Mouse (Mus musculus) CH12.LX (cell line): ENCODE data around the gene Ncf2. TPM values are rescaled to one million over a fixed set of nuclear protein-coding genes. Genes with fewer than 3 reads are reported as not detected.
"Not testable (repeated sequence)": the region's sequence is repeated elsewhere in the genome, so short reads cannot be mapped to it uniquely, and the experiment has no call there.

Source experiments
- DNase-seq: peaks from one replicate; pipeline ENCODE4 v3.0.0-alpha.2; 2013; ENCODE audit errors: extremely low read depth
- H3K27ac ChIP-seq: 2 replicates; pipeline ENCODE4 v1.5.1; 2012; ENCODE audit warnings: low read depth, mild to moderate bottlenecking, control low read depth, moderate library complexity; ENCODE audit not compliant: insufficient read depth
- H3K27me3 ChIP-seq: replicated peaks from 2 replicates; pipeline ENCODE3; 2012; ENCODE audit warnings: inconsistent platforms
- H3K36me3 ChIP-seq, 2 experiments: replicated peaks in 1 of 2; 2 replicates each; pipeline versions ENCODE3 to v1.6.1; 2012; ENCODE audit warnings: inconsistent platforms in 1 of 2, low read length in 1 of 2, mild to moderate bottlenecking in 1 of 2, mixed read lengths in 1 of 2, moderate library complexity in 1 of 2; ENCODE audit not compliant: control insufficient read depth in 1 of 2, insufficient read depth in 1 of 2
- H3K4me1 ChIP-seq, 2 experiments: 2 replicates each; pipeline ENCODE4 v1.6.1; 2012; ENCODE audit warnings: inconsistent platforms in 1 of 2, moderate library complexity in 1 of 2; ENCODE audit not compliant: insufficient read depth in 2 of 2, control insufficient read depth in 1 of 2
- H3K4me2 ChIP-seq: 2 replicates; pipeline ENCODE4 v1.6.1; 2012; ENCODE audit warnings: low read depth, mild to moderate bottlenecking, control low read depth; ENCODE audit not compliant: poor library complexity, insufficient read depth, severe bottlenecking
- H3K4me3 ChIP-seq, 3 experiments: fragments of 150-350 bp in 1 of 3; sonication (generic) in 1 of 3; replicated peaks in 1 of 3; 2 replicates each; pipeline versions ENCODE3 to v1.5.1; 2011 to 2012; ENCODE audit warnings: low read depth in 2 of 3, low read length in 2 of 3, mild to moderate bottlenecking in 2 of 3, moderate library complexity in 2 of 3, control low read depth in 1 of 3, improper control_type of control experiment in 1 of 3, inconsistent platforms in 1 of 3, mixed read lengths in 1 of 3; ENCODE audit not compliant: poor library complexity in 1 of 3
- H3K79me2 ChIP-seq: replicated peaks from 2 replicates; pipeline ENCODE4 v1.6.1; 2012; ENCODE audit warnings: mild to moderate bottlenecking, moderate library complexity; ENCODE audit not compliant: control insufficient read depth, poor library complexity, insufficient read depth, severe bottlenecking; ENCODE audit errors: extremely low read depth
- H3K9ac ChIP-seq: 2 replicates; pipeline ENCODE4 v1.6.1; 2012; ENCODE audit warnings: low read depth, mild to moderate bottlenecking, control low read depth, moderate library complexity; ENCODE audit not compliant: insufficient read depth
- H3K9me3 ChIP-seq: replicated peaks from 2 replicates; pipeline ENCODE3; 2012; ENCODE audit warnings: low read length, inconsistent platforms, mixed read lengths
- CTCF ChIP-seq, 2 experiments: IDR thresholded peaks in 1 of 2; conservative IDR thresholded peaks in 1 of 2; 2 replicates each; pipeline ENCODE4 v1.5.1; 2011 to 2012; ENCODE audit warnings: low read depth in 2 of 2, low read length in 2 of 2, improper control_type of control experiment in 1 of 2, inconsistent platforms in 1 of 2, mild to moderate bottlenecking in 1 of 2, moderate library complexity in 1 of 2
- ELF1 ChIP-seq: IDR thresholded peaks from 2 replicates; pipeline ENCODE4 v1.6.1; 2014; ENCODE audit warnings: low read depth, mild to moderate bottlenecking, inconsistent platforms, low read length, improper control_type of control experiment
- EP300 ChIP-seq: IDR thresholded peaks from 2 replicates; pipeline ENCODE4 v1.6.1; 2011; ENCODE audit warnings: low read length, improper control_type of control experiment
- JUN ChIP-seq: IDR thresholded peaks from 2 replicates; pipeline ENCODE4 v1.6.1; 2011; ENCODE audit warnings: low read depth, mild to moderate bottlenecking, low read length, improper control_type of control experiment, moderate library complexity; ENCODE audit not compliant: insufficient read depth
- JUND ChIP-seq: conservative IDR thresholded peaks from 2 replicates; pipeline ENCODE4 v1.6.1; 2011; ENCODE audit warnings: low read depth, low read length, improper control_type of control experiment
- KAT2A ChIP-seq: IDR thresholded peaks from 2 replicates; pipeline ENCODE4 v1.6.1; 2012; ENCODE audit warnings: low read length, improper control_type of control experiment, inconsistent platforms; ENCODE audit not compliant: insufficient replicate concordance
- MAFK ChIP-seq: IDR thresholded peaks from 2 replicates; pipeline ENCODE4 v1.6.1; 2011; ENCODE audit warnings: low read length, improper control_type of control experiment; ENCODE audit not compliant: insufficient replicate concordance
- MAZ ChIP-seq: IDR thresholded peaks from 2 replicates; pipeline ENCODE4 v1.6.1; 2012; ENCODE audit warnings: low read depth, mild to moderate bottlenecking, inconsistent platforms, low read length, improper control_type of control experiment, moderate library complexity
- MEF2A ChIP-seq: IDR thresholded peaks from 2 replicates; pipeline ENCODE4 v1.6.1; 2014; ENCODE audit warnings: low read depth, mild to moderate bottlenecking, inconsistent platforms, low read length, improper control_type of control experiment, borderline replicate concordance
- MXI1 ChIP-seq: IDR thresholded peaks from 2 replicates; pipeline ENCODE4 v1.6.1; 2011; ENCODE audit warnings: mild to moderate bottlenecking, low read depth, low read length, improper control_type of control experiment
- NELFE ChIP-seq: IDR thresholded peaks from 2 replicates; pipeline ENCODE4 v1.6.1; 2011; ENCODE audit warnings: low read depth, low read length, improper control_type of control experiment
- NRF1 ChIP-seq: IDR thresholded peaks from 2 replicates; pipeline ENCODE4 v1.6.1; 2014; ENCODE audit warnings: low read depth, mild to moderate bottlenecking, inconsistent platforms, low read length, improper control_type of control experiment, moderate library complexity
- POLR2AphosphoS2 ChIP-seq: IDR thresholded peaks from 2 replicates; pipeline ENCODE4 v1.6.1; 2011; ENCODE audit warnings: low read depth, low read length, improper control_type of control experiment
- SIN3A ChIP-seq: IDR thresholded peaks from 2 replicates; pipeline ENCODE4 v1.6.1; 2012; ENCODE audit warnings: low read length, improper control_type of control experiment, inconsistent platforms
- SMC3 ChIP-seq: IDR thresholded peaks from 2 replicates; pipeline ENCODE4 v1.6.1; 2011; ENCODE audit warnings: low read depth, low read length, improper control_type of control experiment
- TBP ChIP-seq: conservative IDR thresholded peaks from 2 replicates; pipeline ENCODE4 v1.6.1; 2011; ENCODE audit warnings: low read depth, low read length, improper control_type of control experiment
- TCF12 ChIP-seq: IDR thresholded peaks from 2 replicates; pipeline ENCODE4 v1.6.1; 2014; ENCODE audit warnings: low read depth, mild to moderate bottlenecking, inconsistent platforms, low read length, improper control_type of control experiment
- USF1 ChIP-seq: IDR thresholded peaks from 2 replicates; pipeline ENCODE4 v1.6.1; 2014; ENCODE audit warnings: low read depth, mild to moderate bottlenecking, inconsistent platforms, low read length, improper control_type of control experiment
- USF2 ChIP-seq: conservative IDR thresholded peaks from 2 replicates; pipeline ENCODE4 v1.6.1; 2011; ENCODE audit warnings: low read depth, low read length, improper control_type of control experiment
- ZKSCAN1 ChIP-seq: IDR thresholded peaks from 2 replicates; pipeline ENCODE4 v1.6.1; 2012; ENCODE audit warnings: low read depth, inconsistent platforms, low read length, improper control_type of control experiment, borderline replicate concordance
- ZNF384 ChIP-seq: IDR thresholded peaks from 2 replicates; pipeline ENCODE4 v1.6.1; 2012; ENCODE audit warnings: low read depth, low read length, improper control_type of control experiment, inconsistent platforms
- dilution Hi-C: fragments of 300-500 bp; cut with MboI; formaldehyde crosslinking; loops from 2 replicates; pipeline ENCODE4 v1.14.3; 2020; ENCODE audit warnings: low sequenced_read_pairs; ENCODE audit not compliant: extremely low pct_unique_long_range_greater_than_20kb, extremely low pct_ligation_motif_present
- in situ Hi-C: fragments of 300-500 bp; cut with MboI; formaldehyde crosslinking; loops from 3 replicates; pipeline ENCODE4 v1.14.3; 2019; ENCODE audit warnings: low sequenced_read_pairs, low pct_ligation_motif_present, low pct_unique_long_range_greater_than_20kb, mixed read lengths
- polyA plus RNA-seq: library from polyadenylated mRNA; unstranded; fragments of >175 nt; gene quantifications from 2 replicates; pipeline ENCODE4 v1.2.1, GENCODE M21; 2012; ENCODE audit warnings: low read depth; ENCODE audit not compliant: insufficient read length
- total RNA-seq, 2 experiments: library from RNA; depleted of rRNA; stranded (reverse); fragments of 300-350 nt in 1 of 2; fragments of >200 nt in 1 of 2; gene quantifications; 2 replicates each; pipeline ENCODE4 v1.2.3; 2012 to 2014

Ncf2 gene
- total and polyA plus RNA-seq, 3 experiments, result 82.6 to 89.9 (median 89.2) TPM

DNA sequence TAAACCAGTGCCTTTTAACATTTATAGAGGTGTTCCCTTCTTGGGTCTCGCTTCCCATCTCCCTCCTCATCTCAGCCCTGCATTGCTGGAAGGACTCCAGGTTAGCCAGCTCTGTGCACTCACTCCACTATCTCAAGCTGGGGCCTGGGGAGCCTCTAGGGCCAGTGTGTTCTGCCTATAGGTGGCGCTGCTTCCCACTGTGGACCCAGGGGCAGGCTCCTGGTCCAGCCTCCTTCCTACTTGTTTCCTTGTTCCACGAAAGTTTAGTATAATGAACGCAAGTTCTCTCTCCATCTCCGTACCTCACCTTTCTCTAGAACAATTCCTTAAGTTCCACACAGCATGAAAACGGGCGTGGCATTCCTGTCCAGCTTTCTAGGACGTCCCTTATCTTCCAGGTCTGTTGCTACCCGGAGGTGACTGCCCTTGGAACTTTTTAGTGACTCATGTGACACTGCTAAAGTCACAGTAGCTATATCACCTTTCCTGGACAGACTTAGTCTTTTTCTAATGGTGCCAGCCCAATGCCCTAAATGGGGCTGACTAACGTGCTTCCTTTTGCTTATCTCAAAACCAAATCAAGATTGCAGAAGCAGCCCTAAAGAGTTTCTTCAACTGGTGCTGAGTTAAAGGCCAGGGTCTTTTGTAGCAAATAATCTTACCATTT lies 20.8 kb upstream of the Ncf2 start (continued):
- TF ChIP-seq USF1, result no peak
- no peak; the same call in 1 of the 2 replicates for TF ChIP-seq MEF2A
- TF ChIP-seq SMC3, result peak; percentile 81
- TF ChIP-seq USF2, result no peak
- no peak for TF ChIP-seq ZKSCAN1
- no peak for TF ChIP-seq MXI1
- TF ChIP-seq MAFK, result no peak
- TF ChIP-seq JUN, result no peak
- no peak for TF ChIP-seq KAT2A
- no peak for TF ChIP-seq ZNF384
- TF ChIP-seq SIN3A, result 0 out of 2 replicates have a peak, but pooled peaks have one; percentile 36
- TF ChIP-seq EP300, result no peak
- no peak for TF ChIP-seq POLR2AphosphoS2
- no peak for TF ChIP-seq MAZ
- TF ChIP-seq, all 38 proteins: peak for 9

DNA sequence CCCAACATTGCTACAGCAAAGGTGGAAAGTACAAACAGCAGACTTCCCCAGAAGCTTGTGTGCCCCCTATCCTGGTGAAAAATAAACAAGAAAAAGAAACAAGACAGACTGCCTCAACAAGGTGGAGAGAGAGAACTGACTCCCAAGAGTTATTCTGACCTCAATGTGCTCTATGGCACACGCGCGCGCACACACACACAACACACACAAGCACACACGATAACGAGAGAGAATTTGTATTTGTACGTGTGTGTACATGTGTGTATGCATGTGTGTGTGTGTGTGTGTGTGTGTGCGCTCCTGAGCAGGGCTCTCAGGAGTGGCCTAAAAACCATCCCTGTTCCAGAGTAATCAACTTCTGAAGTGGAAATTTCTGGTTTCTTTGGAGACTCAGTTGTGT lies 15.4 kb upstream of the Ncf2 start:
- no peaks in the 10 kb centered on the region for H3K36me3 ChIP-seq
- no peaks in the 10 kb centered on the region for H3K9me3 ChIP-seq
- no peak for DNase-seq
- no peak for TF ChIP-seq TCF12
- TF ChIP-seq ELF1, result no peak
- TF ChIP-seq MAZ, result no peak
- no peak for TF ChIP-seq JUN
- no peak for TF ChIP-seq CTCF (conservative IDR thresholded peaks at IDR 0.05 in 1 of 2, IDR thresholded peaks at IDR 0.05 in 1 of 2; ENCODE audit: low read depth in 2 of 2, low read length in 2 of 2)
- TF ChIP-seq NRF1, result no peak
- no peak for TF ChIP-seq JUND
- no peak for TF ChIP-seq MEF2A
- no peak for TF ChIP-seq TBP
- TF ChIP-seq NELFE, result no peak
- no peak overlapping the region for H3K27ac ChIP-seq
- H3K27me3 ChIP-seq, result no peaks in the 10 kb centered on the region
- no peak overlapping the region for H3K4me3 ChIP-seq
- H3K79me2 ChIP-seq, result no peaks in the 10 kb centered on the region
- H3K9ac ChIP-seq, result no peak overlapping the region
- H3K4me1 ChIP-seq, result no peaks in the 10 kb centered on the region
- dilution Hi-C loops (no loop called here), in situ Hi-C loops (loop anchor here (25.0 kb wide), 1 partner anchor 603 kb away; no protein-coding TSS in a partner anchor)
- H3K4me2 ChIP-seq, result no peak overlapping the region

DNA sequence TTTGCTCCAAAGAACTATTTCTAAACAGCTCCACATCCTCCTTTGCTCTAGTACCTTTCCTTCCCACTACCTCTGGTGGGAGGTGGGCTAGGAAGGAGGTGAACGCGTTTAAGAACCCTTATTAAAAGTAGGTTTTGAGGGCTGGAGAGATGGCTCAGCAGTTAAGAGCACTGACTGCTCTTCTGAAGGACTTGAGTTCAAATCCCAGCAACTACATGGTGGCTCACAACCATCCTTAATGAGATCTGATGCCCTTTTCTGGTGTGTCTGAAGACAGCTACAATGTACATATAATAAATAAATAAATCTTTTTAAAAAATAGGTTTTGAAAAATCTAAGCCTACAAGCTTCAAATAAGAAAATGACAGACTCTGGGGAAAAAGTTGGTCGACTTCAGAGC lies 14.5 kb upstream of the Ncf2 start:
- H3K27me3 ChIP-seq, H3K9ac ChIP-seq, H3K4me1 ChIP-seq, dilution Hi-C loops, H3K4me2 ChIP-seq, H3K27ac ChIP-seq, H3K36me3 ChIP-seq, DNase-seq, H3K79me2 ChIP-seq, H3K4me3 ChIP-seq, H3K9me3 ChIP-seq: not testable (repeated sequence)
- in situ Hi-C loops, result loop anchor here (25.0 kb wide), 1 partner anchor 602 kb away; no protein-coding TSS in a partner anchor
